Mouse (Mus musculus) kidney, postnatal 0 days (tissue): Measurements from ENCODE around the gene Olfr157. TPM values are rescaled to one million over a fixed set of nuclear protein-coding genes. Genes with fewer than 3 reads are reported as not detected.

Experiments
- ATAC-seq: fragments of 200-750 bp; cut with Nextera tagmentation; replicated peaks from 2 replicates; pipeline ENCODE4 v1.8.0; 2017; ENCODE audit warnings: low read depth, moderate number of reproducible peaks, moderate TSS enrichment, moderate library complexity; ENCODE audit not compliant: low FRiP score
- DNase-seq: peaks from one replicate; pipeline ENCODE4 v3.0.0-alpha.2; 2016; ENCODE audit warnings: low spot score
- H3K27ac ChIP-seq: fragments of 300-500 bp; sonication (generic); 2 replicates; pipeline ENCODE4 v1.5.1; 2014; ENCODE audit warnings: mild to moderate bottlenecking
- H3K27me3 ChIP-seq: fragments of 300-500 bp; sonication (generic); 2 replicates; pipeline ENCODE4 v1.6.1; 2014; ENCODE audit warnings: low read length, mixed read lengths; ENCODE audit not compliant: insufficient read depth
- H3K36me3 ChIP-seq: fragments of 300-500 bp; sonication (generic); 2 replicates; pipeline ENCODE4 v1.6.1; 2014; ENCODE audit warnings: low read length, mixed read lengths; ENCODE audit not compliant: insufficient read depth
- H3K4me1 ChIP-seq: fragments of 300-500 bp; sonication (generic); replicated peaks from 2 replicates; pipeline ENCODE4 v1.6.1; 2014; ENCODE audit warnings: antibody characterized with exemption, low read length, mixed read lengths; ENCODE audit not compliant: insufficient read depth
- H3K4me2 ChIP-seq: fragments of 300-500 bp; sonication (generic); 2 replicates; pipeline ENCODE4 v1.6.1; 2014; ENCODE audit warnings: mild to moderate bottlenecking, low read length, moderate library complexity, mixed read lengths
- H3K4me3 ChIP-seq: fragments of 300-500 bp; sonication (generic); replicated peaks from 2 replicates; pipeline ENCODE4 v1.5.1; 2014; ENCODE audit warnings: low read depth, low read length
- H3K9ac ChIP-seq: fragments of 300-500 bp; sonication (generic); 2 replicates; pipeline ENCODE4 v1.6.1; 2014; ENCODE audit warnings: low read depth, low read length
- H3K9me3 ChIP-seq: fragments of 300-500 bp; sonication (generic); replicated peaks from 2 replicates; pipeline ENCODE4 v1.6.1; 2016; ENCODE audit warnings: low read length, inconsistent platforms, mixed read lengths
- CTCF ChIP-seq: IDR thresholded peaks from 2 replicates; pipeline ENCODE4 v1.5.1; 2016; ENCODE audit warnings: antibody characterized with exemption, low read depth, mild to moderate bottlenecking, moderate library complexity
- WGBS: fragments of 180-500 bp; shearing (Covaris S2); extraction: QIAGEN DNeasy Blood & Tissue Kit; methylation state at CpG from one replicate; pipeline ENCODE4 v1.1.7; 2014; 5-methylcytosine and 5-hydroxymethylcytosine counted together
- polyA plus RNA-seq: library from polyadenylated mRNA; unstranded; fragments of >200 nt; fragmentation: Nextera tagmentation; extraction: Ambion mirVana; gene quantifications from 2 replicates; pipeline ENCODE4 v1.2.1, GENCODE M21; 2015

Olfr157 gene
- polyA plus RNA-seq: 0.01 TPM in 1 of 2 replicates, not detected in the other

DNA sequence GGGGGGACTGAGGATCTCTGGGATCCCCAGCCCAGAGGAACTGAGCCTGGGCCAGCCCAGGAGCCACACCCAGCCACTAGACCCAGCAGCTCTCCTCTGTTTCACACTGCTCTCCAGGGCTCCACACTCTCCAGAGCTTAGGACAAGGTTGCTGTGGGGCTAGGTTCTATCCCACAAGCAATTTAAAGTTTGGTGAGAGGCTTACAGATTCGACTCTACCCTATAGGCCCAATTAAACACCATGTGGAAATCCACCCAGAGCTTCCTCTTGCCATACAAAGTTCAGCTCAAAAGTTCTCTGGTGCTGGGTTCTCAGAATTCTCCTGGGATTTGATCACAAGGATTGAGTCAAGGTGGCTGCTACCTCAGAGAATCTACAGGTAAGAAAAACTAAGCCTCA lies at the start of gene Olfr157:
Gene Olfr157 (minus strand): TSS at position 101 of the 400 bp plus-strand sequence.
- no peak within 1 kb of the TSS for H3K4me3 ChIP-seq
- DNase-seq (no peak), ATAC-seq (no peak)
- WGBS: 64% methylated on average over 1 of the region's 1 CpGs
- no peak within 1 kb of the TSS for H3K27ac ChIP-seq
- no peaks in the 10 kb centered on the region for H3K4me1 ChIP-seq
- no peak for TF ChIP-seq CTCF
- H3K9me3 ChIP-seq: no peaks in the 10 kb centered on the region; the same call in 1 of the 2 replicates
- no peaks in the 10 kb centered on the region for H3K27me3 ChIP-seq
- no peak within 1 kb of the TSS for H3K9ac ChIP-seq
- no peaks in the 10 kb centered on the region for H3K36me3 ChIP-seq
- H3K4me2 ChIP-seq: no peak within 1 kb of the TSS

DNA sequence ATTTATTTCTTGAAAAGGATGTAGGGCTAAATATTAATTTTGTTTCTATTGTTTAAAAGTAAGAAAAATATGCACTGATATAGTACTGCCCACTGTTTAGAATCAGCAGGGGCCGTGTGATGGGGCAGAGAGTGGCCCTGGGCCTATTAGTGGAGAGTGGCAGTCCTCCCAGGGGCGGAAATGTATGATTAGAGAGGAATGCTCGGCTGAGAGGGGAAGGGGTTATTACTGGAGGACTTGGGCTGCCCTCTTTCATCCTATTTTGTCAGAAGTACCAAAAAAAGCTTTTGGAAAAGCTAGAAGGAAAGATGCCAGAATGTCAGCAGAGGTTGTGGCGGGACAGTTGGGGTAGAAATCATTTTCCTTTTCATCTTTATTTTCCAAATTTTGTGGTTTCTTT lies 44.2 kb upstream of the Olfr157 start:
- no peak for TF ChIP-seq CTCF
- DNase-seq: peak; percentile 44
- Histone ChIP-seq H3K9me3 (no peaks in the 10 kb centered on the region), H3K36me3 (no peaks in the 10 kb centered on the region), H3K4me3 (no peak overlapping the region), H3K27me3 (no peaks in the 10 kb centered on the region), H3K4me1 (0 out of 2 replicates have a peak, but pooled peaks cover 7% of the 10 kb centered on the region), H3K27ac (no peak overlapping the region), H3K9ac (no peak overlapping the region), H3K4me2 (no peak overlapping the region)
- 40% methylated on average over 4 of the region's 4 CpGs for WGBS
- no peak for ATAC-seq

DNA sequence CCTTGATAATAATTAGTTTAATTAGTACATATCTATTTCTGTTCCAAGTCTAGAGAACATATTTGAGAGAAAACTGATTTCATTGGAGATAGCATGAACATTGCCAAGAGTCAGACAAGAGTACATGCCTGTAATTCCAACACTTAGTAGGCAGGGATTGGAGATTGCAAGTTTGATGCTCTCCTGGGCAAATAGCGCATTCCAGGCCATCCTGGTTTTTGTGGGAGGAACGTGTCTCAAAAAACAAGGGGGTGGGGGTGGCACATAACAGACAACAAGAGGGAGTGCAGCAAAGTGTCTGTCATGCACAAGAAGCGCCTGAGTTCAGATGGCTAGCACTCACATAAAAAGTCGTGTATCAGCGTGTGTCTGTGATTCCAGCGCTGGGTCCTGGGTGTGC lies 39.6 kb upstream of the Olfr157 start:
- no peaks in the 10 kb centered on the region for H3K9me3 ChIP-seq
- 77% methylated on average over 6 of the region's 6 CpGs for WGBS
- TF ChIP-seq CTCF: no peak
- H3K27me3 ChIP-seq: no peaks in the 10 kb centered on the region
- DNase-seq (no peak), ATAC-seq (no peak)
- no peak overlapping the region for H3K4me2 ChIP-seq
- 0 out of 2 replicates have a peak, but pooled peaks cover 10% of the 10 kb centered on the region for H3K4me1 ChIP-seq
- no peaks in the 10 kb centered on the region for H3K36me3 ChIP-seq
- no peak overlapping the region for H3K27ac ChIP-seq
- H3K4me3 ChIP-seq: no peak overlapping the region
- no peak overlapping the region for H3K9ac ChIP-seq

DNA sequence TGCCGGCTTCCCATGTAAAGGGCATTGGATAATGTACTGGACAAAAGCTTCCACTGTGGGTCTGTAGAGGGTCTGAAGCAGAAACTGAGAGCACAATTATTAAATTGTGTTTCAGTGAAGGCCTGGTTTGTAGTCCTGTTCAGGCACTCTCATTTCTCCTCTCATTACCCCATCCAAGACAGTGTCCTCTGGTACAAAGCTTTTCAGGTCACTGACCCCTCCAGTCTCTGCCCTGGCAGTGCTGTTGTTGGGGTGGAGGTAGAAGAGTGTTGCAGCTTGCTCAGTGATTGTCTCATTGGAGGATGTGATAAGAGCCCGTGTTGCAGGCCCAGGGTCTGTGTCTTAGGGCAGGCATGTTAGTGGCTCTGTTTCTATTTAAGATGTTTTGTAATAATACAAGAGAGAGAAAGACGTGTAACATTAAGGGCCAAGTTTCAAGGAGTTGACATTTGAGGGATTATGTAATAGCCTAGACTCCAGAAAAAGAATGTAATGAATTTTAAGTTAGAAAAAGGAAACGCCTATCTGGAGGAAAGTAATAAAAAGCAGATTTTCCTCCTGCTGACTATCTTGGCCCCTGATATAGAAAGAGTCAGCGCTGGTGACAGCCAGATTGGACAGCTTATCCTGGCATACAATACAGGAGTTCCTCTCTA lies 38.2 kb upstream of the Olfr157 start:
- 0 out of 2 replicates have a peak, but pooled peaks cover 6% of the 10 kb centered on the region for H3K4me1 ChIP-seq
- no peaks in the 10 kb centered on the region for H3K36me3 ChIP-seq
- no peaks in the 10 kb centered on the region for H3K27me3 ChIP-seq
- TF ChIP-seq CTCF: no peak
- H3K9me3 ChIP-seq: no peaks in the 10 kb centered on the region
- WGBS: 56% methylated on average over 5 of the region's 5 CpGs
- no peak overlapping the region for H3K4me3 ChIP-seq
- H3K9ac ChIP-seq: no peak overlapping the region
- no peak overlapping the region for H3K4me2 ChIP-seq
- H3K27ac ChIP-seq: no peak overlapping the region
- no peak for ATAC-seq
- DNase-seq: peak; percentile 50

DNA sequence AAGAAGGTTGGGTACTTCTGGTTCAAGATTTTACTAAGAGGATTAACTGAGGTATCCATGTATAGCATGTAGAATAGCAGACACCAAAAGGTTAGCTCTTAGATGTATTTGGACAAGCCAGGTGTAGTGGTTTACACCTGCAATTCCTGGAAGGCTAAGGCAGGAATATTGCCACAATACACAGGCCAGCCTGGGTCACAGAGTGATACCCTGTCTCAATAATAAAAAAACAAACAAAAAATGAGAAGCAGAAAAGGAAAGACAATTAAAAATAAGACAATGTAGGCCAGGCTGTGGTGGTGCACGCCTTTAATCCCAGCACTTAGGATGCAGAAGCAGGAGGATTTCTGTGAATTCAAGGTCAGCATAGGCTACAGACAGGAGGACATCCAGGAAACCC lies 37.2 kb upstream of the Olfr157 start:
- Histone ChIP-seq H3K9ac (no peak overlapping the region), H3K4me3 (no peak overlapping the region), H3K27ac (no peak overlapping the region), H3K27me3 (no peaks in the 10 kb centered on the region), H3K9me3 (no peaks in the 10 kb centered on the region; the same call in 1 of the 2 replicates), H3K4me1 (0 out of 2 replicates have a peak, but pooled peaks cover 6% of the 10 kb centered on the region), H3K36me3 (no peaks in the 10 kb centered on the region), H3K4me2 (no peak overlapping the region)
- 97% methylated on average over 1 of the region's 1 CpGs for WGBS
- TF ChIP-seq CTCF: no peak
- DNase-seq (no peak), ATAC-seq (no peak)

DNA sequence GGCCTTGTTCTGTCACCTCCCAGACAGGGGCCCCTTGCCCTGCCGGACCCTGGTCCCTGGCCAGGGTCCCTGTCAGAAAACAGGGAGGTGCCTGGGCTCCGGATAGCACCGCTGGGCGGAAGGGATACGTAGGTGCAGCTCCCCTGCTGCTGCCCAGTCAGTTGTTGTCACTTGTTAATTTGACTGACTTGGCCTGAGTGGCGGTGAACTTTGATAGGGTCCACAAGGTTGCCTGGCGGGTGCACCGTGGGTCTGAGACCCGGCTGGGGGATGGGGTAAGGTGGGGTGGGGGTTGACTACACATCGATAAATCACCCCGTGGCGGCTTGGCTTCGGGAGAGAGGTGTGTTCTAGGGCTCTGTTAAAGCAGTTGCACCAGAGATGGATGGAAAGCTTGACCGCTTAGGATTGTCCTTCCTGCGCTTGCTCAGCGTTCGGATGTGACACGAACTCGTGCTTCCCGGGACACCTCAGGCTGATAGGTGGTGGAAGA lies 36.0 kb upstream of the Olfr157 start:
- no peaks in the 10 kb centered on the region for H3K27me3 ChIP-seq
- H3K9me3 ChIP-seq: no peaks in the 10 kb centered on the region; the same call in 1 of the 2 replicates
- 2% methylated on average over 20 of the region's 20 CpGs for WGBS
- DNase-seq (peak; percentile 57), ATAC-seq (peak; percentile 84)
- H3K36me3 ChIP-seq: no peaks in the 10 kb centered on the region
- H3K9ac ChIP-seq: peak overlapping the region; percentile 79
- peak overlapping the region; percentile 63 for H3K27ac ChIP-seq
- peak overlapping the region; percentile 77 for H3K4me2 ChIP-seq
- H3K4me3 ChIP-seq: peak overlapping the region; percentile 91
- no peak; the same call in 1 of the 2 replicates for TF ChIP-seq CTCF
- 0 out of 2 replicates have a peak, but pooled peaks cover 6% of the 10 kb centered on the region for H3K4me1 ChIP-seq
